Mouse (Mus musculus) midbrain, embryonic 11.5 days (tissue): ENCODE results near the gene S100pbp. TPM values are rescaled to one million over a fixed set of nuclear protein-coding genes. Genes with fewer than 3 reads are reported as not detected.

Experiments used
- ATAC-seq: fragments of 200-750 bp; cut with Nextera tagmentation; 2 replicates; pipeline ENCODE4 v1.8.0; 2017; ENCODE audit warnings: moderate TSS enrichment, moderate library complexity; ENCODE audit not compliant: low FRiP score
- DNase-seq: peaks from one replicate; pipeline ENCODE4 v3.0.0; 2015; ENCODE audit warnings: low spot score; ENCODE audit errors: missing footprints
- H3K27ac ChIP-seq: fragments of 300-500 bp; sonication (generic); 2 replicates; pipeline ENCODE4 v1.5.1; 2014; ENCODE audit warnings: low read depth, low read length
- H3K27me3 ChIP-seq: fragments of 300-500 bp; sonication (generic); 2 replicates; pipeline ENCODE4 v1.6.1; 2014; ENCODE audit warnings: mild to moderate bottlenecking, low read length, moderate library complexity, mixed read lengths; ENCODE audit not compliant: control insufficient read depth, insufficient read depth
- H3K36me3 ChIP-seq: fragments of 300-500 bp; sonication (generic); 2 replicates; pipeline ENCODE4 v1.6.1; 2014; ENCODE audit warnings: mild to moderate bottlenecking, low read length, moderate library complexity, mixed read lengths; ENCODE audit not compliant: control insufficient read depth, insufficient read depth
- H3K4me1 ChIP-seq: fragments of 300-500 bp; sonication (generic); 2 replicates; pipeline ENCODE4 v1.6.1; 2014; ENCODE audit warnings: low read length; ENCODE audit not compliant: control insufficient read depth, insufficient read depth
- H3K4me2 ChIP-seq: fragments of 300-500 bp; sonication (generic); 2 replicates; pipeline ENCODE4 v1.6.1; 2014; ENCODE audit warnings: mild to moderate bottlenecking, moderate library complexity
- H3K4me3 ChIP-seq: fragments of 300-500 bp; sonication (generic); 2 replicates; pipeline ENCODE4 v1.5.1; 2014; ENCODE audit warnings: low read depth, low read length
- H3K9ac ChIP-seq: fragments of 300-500 bp; sonication (generic); 2 replicates; pipeline ENCODE4 v1.6.1; 2014; ENCODE audit warnings: low read length
- H3K9me3 ChIP-seq: fragments of 300-500 bp; sonication (generic); 2 replicates; pipeline ENCODE4 v1.6.1; 2016; ENCODE audit warnings: low read length; ENCODE audit not compliant: control insufficient read depth
- WGBS: fragments of 180-500 bp; shearing (Covaris S2); extraction: QIAGEN DNeasy Blood & Tissue Kit; methylation state at CpG from one replicate; pipeline ENCODE4 v1.1.7; 2014; 5-methylcytosine and 5-hydroxymethylcytosine counted together
- polyA plus RNA-seq: library from polyadenylated mRNA; unstranded; fragments of >200 nt; fragmentation: Nextera tagmentation; extraction: Ambion mirVana; gene quantifications from 2 replicates; pipeline ENCODE4 v1.2.1, GENCODE M21; 2014

Gene S100pbp
- polyA plus RNA-seq, 1 experiment from 2014 or later: 20.0 TPM

- Histone ChIP-seq H3K4me1 (no peaks in the 10 kb centered on the region), H3K36me3 (peaks cover 30% of the 10 kb centered on the region), H3K9ac (no peak overlapping the region), H3K4me2 (no peak overlapping the region), H3K4me3 (no peak overlapping the region), H3K9me3 (no peaks in the 10 kb centered on the region), H3K27me3 (no peaks in the 10 kb centered on the region), H3K27ac (no peak overlapping the region)
- ATAC-seq: no peak
- 95% methylated on average over 8 of the region's 8 CpGs for WGBS
- DNase-seq: no peak
Observed at GRCm38 (mm10) chr4:129206792-129207191, 17.3 kb upstream of the S100pbp start.

- no peak overlapping the region for H3K4me2 ChIP-seq
- DNase-seq (no peak), ATAC-seq (no peak)
- WGBS: 95% methylated on average over 10 of the region's 10 CpGs
- no peaks in the 10 kb centered on the region for H3K27me3 ChIP-seq
- no peaks in the 10 kb centered on the region for H3K9me3 ChIP-seq
- no peak overlapping the region for H3K4me3 ChIP-seq
- H3K27ac ChIP-seq: no peak overlapping the region
- H3K36me3 ChIP-seq: peaks cover 28% of the 10 kb centered on the region
- H3K4me1 ChIP-seq: no peaks in the 10 kb centered on the region
- H3K9ac ChIP-seq: no peak overlapping the region
Observed at GRCm38 (mm10) chr4:129204655-129205054, 15.1 kb upstream of the S100pbp start.

GRCm38 (mm10) chr4:129197514-129197913, 8.0 kb upstream of the S100pbp start:
- WGBS: 97% methylated on average over 6 of the region's 6 CpGs
- no peak overlapping the region for H3K4me2 ChIP-seq

GRCm38 (mm10) chr4:129194280-129194679, 4.8 kb upstream of the S100pbp start:
- Histone ChIP-seq H3K9ac (no peak overlapping the region), H3K9me3 (no peaks in the 10 kb centered on the region), H3K4me3 (no peak overlapping the region), H3K27me3 (no peaks in the 10 kb centered on the region), H3K4me1 (peaks cover 10% of the 10 kb centered on the region), H3K36me3 (peaks cover 12% of the 10 kb centered on the region; the same call in 1 of the 2 replicates), H3K27ac (no peak overlapping the region), H3K4me2 (no peak overlapping the region)
- no peak for DNase-seq
- ATAC-seq: no peak
- 97% methylated on average over 1 of the region's 1 CpGs for WGBS

More at GRCm38 (mm10) chr4:129197514-129197913, 8.0 kb upstream of the S100pbp start:
- no peak overlapping the region for H3K9ac ChIP-seq
- DNase-seq (no peak), ATAC-seq (no peak)
- H3K27ac ChIP-seq: no peak overlapping the region
- no peaks in the 10 kb centered on the region for H3K27me3 ChIP-seq
- H3K4me3 ChIP-seq: no peak overlapping the region
- no peaks in the 10 kb centered on the region for H3K9me3 ChIP-seq
- no peaks in the 10 kb centered on the region for H3K4me1 ChIP-seq
- peaks cover 14% of the 10 kb centered on the region; the same call in 1 of the 2 replicates for H3K36me3 ChIP-seq

- H3K4me3 ChIP-seq: no peak overlapping the region
- no peaks in the 10 kb centered on the region for H3K27me3 ChIP-seq
- no peak for DNase-seq
- H3K9ac ChIP-seq: no peak overlapping the region
- H3K9me3 ChIP-seq: no peaks in the 10 kb centered on the region
- H3K27ac ChIP-seq: no peak overlapping the region
- peaks cover 13% of the 10 kb centered on the region for H3K4me1 ChIP-seq
- no peak for ATAC-seq
- H3K4me2 ChIP-seq: no peak overlapping the region
- H3K36me3 ChIP-seq: no peaks in the 10 kb centered on the region
- 74% methylated on average over 5 of the region's 5 CpGs for WGBS
Observed at GRCm38 (mm10) chr4:129191691-129192090, 2.2 kb upstream of the S100pbp start.

- H3K36me3 ChIP-seq: no peaks in the 10 kb centered on the region
- H3K4me2 ChIP-seq: peak overlapping the region; percentile 78
- DNase-seq: no peak
- no peaks in the 10 kb centered on the region for H3K9me3 ChIP-seq
- H3K4me1 ChIP-seq: peaks cover 13% of the 10 kb centered on the region
- peak overlapping the region; percentile 73 for H3K9ac ChIP-seq
- 0 out of 2 replicates have a peak overlapping the region, but pooled peaks have one; percentile 67 for H3K27ac ChIP-seq
- H3K27me3 ChIP-seq: no peaks in the 10 kb centered on the region
- H3K4me3 ChIP-seq: peak overlapping the region; percentile 87
- ATAC-seq: no peak
- 7% methylated on average over 12 of the region's 12 CpGs for WGBS
Observed at GRCm38 (mm10) chr4:129190538-129190937, 1.0 kb upstream of the S100pbp start.

GRCm38 (mm10) chr4:129188803-129189541, 555 bp downstream of the S100pbp start:
- ATAC-seq (no peak; the same call in 1 of the 2 replicates), DNase-seq (peak; percentile 94)
- no peaks in the 10 kb centered on the region for H3K9me3 ChIP-seq

GRCm38 (mm10) chr4:129188041-129188659, 1.4 kb downstream of the S100pbp start:
- Histone ChIP-seq H3K4me1 (peaks cover 13% of the 10 kb centered on the region), H3K9me3 (no peaks in the 10 kb centered on the region), H3K27ac (no peak overlapping the region), H3K4me3 (peak overlapping the region; percentile 87), H3K9ac (peak overlapping the region; percentile 88), H3K4me2 (peak overlapping the region; percentile 59), H3K27me3 (no peaks in the 10 kb centered on the region), H3K36me3 (no peaks in the 10 kb centered on the region)
- WGBS: 51% methylated on average over 5 of the region's 5 CpGs
- DNase-seq (no peak), ATAC-seq (no peak)

More at GRCm38 (mm10) chr4:129188803-129189541, 555 bp downstream of the S100pbp start:
- peaks cover 13% of the 10 kb centered on the region for H3K4me1 ChIP-seq
- H3K27me3 ChIP-seq: no peaks in the 10 kb centered on the region
- peak overlapping the region; percentile 88 for H3K9ac ChIP-seq
- H3K4me2 ChIP-seq: peak overlapping the region; percentile 59
- peak overlapping the region; percentile 85 for H3K27ac ChIP-seq
- 0% methylated on average over 44 of the region's 74 CpGs for WGBS
- no peaks in the 10 kb centered on the region for H3K36me3 ChIP-seq
- H3K4me3 ChIP-seq: peak overlapping the region; percentile 87

GRCm38 (mm10) chr4:129179560-129179959, 10.0 kb downstream of the S100pbp start:
- H3K36me3 ChIP-seq: peaks cover 4% of the 10 kb centered on the region; the same call in 1 of the 2 replicates
- 75% methylated on average over 1 of the region's 1 CpGs for WGBS

More at GRCm38 (mm10) chr4:129179560-129179959, 10.0 kb downstream of the S100pbp start:
- no peak for ATAC-seq
- no peak for DNase-seq
- H3K27ac ChIP-seq: no peak overlapping the region
- H3K4me1 ChIP-seq: no peaks in the 10 kb centered on the region
- no peaks in the 10 kb centered on the region for H3K27me3 ChIP-seq
- no peaks in the 10 kb centered on the region for H3K9me3 ChIP-seq
- H3K4me3 ChIP-seq: no peak overlapping the region
- H3K4me2 ChIP-seq: no peak overlapping the region
- H3K9ac ChIP-seq: no peak overlapping the region
